Mouse (Mus musculus) forebrain, embryonic 11.5 days (tissue): ENCODE data around the gene Uba6. TPM values are rescaled to one million over a fixed set of nuclear protein-coding genes. Genes with fewer than 3 reads are reported as not detected.

ENCODE experiments used
- ATAC-seq: fragments of 200-750 bp; cut with Nextera tagmentation; replicated peaks from 2 replicates; pipeline ENCODE4 v1.8.0; 2017; ENCODE audit warnings: moderate TSS enrichment; ENCODE audit not compliant: low FRiP score
- DNase-seq: peaks from one replicate; pipeline ENCODE4 v3.0.0-alpha.2; 2017; ENCODE audit warnings: low spot score
- H3K27ac ChIP-seq: fragments of 300-500 bp; sonication (generic); 2 replicates; pipeline ENCODE4 v1.5.1; 2014; ENCODE audit warnings: low read depth, low read length
- H3K27me3 ChIP-seq: fragments of 300-500 bp; sonication (generic); 2 replicates; pipeline ENCODE4 v1.6.1; 2014; ENCODE audit warnings: mild to moderate bottlenecking, low read length, mixed read lengths; ENCODE audit not compliant: control insufficient read depth, insufficient read depth
- H3K36me3 ChIP-seq: fragments of 300-500 bp; sonication (generic); 2 replicates; pipeline ENCODE4 v1.6.1; 2014; ENCODE audit warnings: mild to moderate bottlenecking, low read length, moderate library complexity, mixed read lengths; ENCODE audit not compliant: control insufficient read depth, insufficient read depth
- H3K4me1 ChIP-seq: fragments of 300-500 bp; sonication (generic); replicated peaks from 2 replicates; pipeline ENCODE4 v1.6.1; 2014; ENCODE audit warnings: low read length, mixed read lengths; ENCODE audit not compliant: control insufficient read depth, insufficient read depth
- H3K4me2 ChIP-seq: fragments of 300-500 bp; sonication (generic); 2 replicates; pipeline ENCODE4 v1.6.1; 2014; ENCODE audit warnings: low read depth, mild to moderate bottlenecking, low read length, moderate library complexity, mixed read lengths; ENCODE audit not compliant: severe bottlenecking
- H3K4me3 ChIP-seq: fragments of 300-500 bp; sonication (generic); 2 replicates; pipeline ENCODE4 v1.5.1; 2014; ENCODE audit warnings: low read depth, low read length
- H3K9ac ChIP-seq: fragments of 300-500 bp; sonication (generic); 2 replicates; pipeline ENCODE4 v1.6.1; 2014; ENCODE audit warnings: low read length
- H3K9me3 ChIP-seq: fragments of 300-500 bp; sonication (generic); 2 replicates; pipeline ENCODE4 v1.6.1; 2016; ENCODE audit warnings: low read length, mixed read lengths; ENCODE audit not compliant: control insufficient read depth
- WGBS: fragments of 180-500 bp; shearing (Covaris S2); extraction: QIAGEN DNeasy Blood & Tissue Kit; methylation state at CpG from one replicate; pipeline ENCODE4 v1.1.7; 2014; 5-methylcytosine and 5-hydroxymethylcytosine counted together
- polyA plus RNA-seq: library from polyadenylated mRNA; unstranded; fragments of >200 nt; fragmentation: Nextera tagmentation; extraction: Ambion mirVana; gene quantifications from 2 replicates; pipeline ENCODE4 v1.2.1, GENCODE M21; 2014

The Uba6 gene
- polyA plus RNA-seq, 1 experiment from 2014 or later: 24.5 TPM

GRCm38 (mm10) chr5:86128749-86129148, 43.9 kb downstream of the Uba6 start:
- no peak overlapping the region for H3K9ac ChIP-seq
- no peaks in the 10 kb centered on the region for H3K9me3 ChIP-seq
- no peak for DNase-seq
- no peak overlapping the region for H3K4me2 ChIP-seq
- WGBS: 91% methylated on average over 1 of the region's 1 CpGs
- no peaks in the 10 kb centered on the region for H3K27me3 ChIP-seq
- H3K27ac ChIP-seq: no peak overlapping the region
- H3K4me3 ChIP-seq: no peak overlapping the region
- H3K4me1 ChIP-seq: no peaks in the 10 kb centered on the region
- no peak for ATAC-seq
- no peaks in the 10 kb centered on the region for H3K36me3 ChIP-seq

GRCm38 (mm10) chr5:86118457-86119094, 54.0 kb downstream of the Uba6 start:
- 93% methylated on average over 9 of the region's 9 CpGs for whole genome bisulfite sequencing
- H3K27ac ChIP-seq: no peak overlapping the region

GRCm38 (mm10) chr5:86113997-86114396, 58.6 kb downstream of the Uba6 start:
- Histone ChIP-seq H3K27ac (no peak overlapping the region), H3K4me3 (no peak overlapping the region), H3K9ac (no peak overlapping the region), H3K27me3 (no peaks in the 10 kb centered on the region), H3K9me3 (no peaks in the 10 kb centered on the region), H3K4me1 (no peaks in the 10 kb centered on the region), H3K4me2 (no peak overlapping the region), H3K36me3 (no peaks in the 10 kb centered on the region; the same call in 1 of the 2 replicates)
- WGBS: 94% methylated on average over 1 of the region's 1 CpGs
- ATAC-seq (no peak), DNase-seq (no peak)

More at GRCm38 (mm10) chr5:86118457-86119094, 54.0 kb downstream of the Uba6 start:
- Histone ChIP-seq H3K9me3 (no peaks in the 10 kb centered on the region), H3K36me3 (no peaks in the 10 kb centered on the region), H3K4me2 (no peak overlapping the region), H3K4me3 (no peak overlapping the region), H3K4me1 (no peaks in the 10 kb centered on the region), H3K9ac (no peak overlapping the region), H3K27me3 (no peaks in the 10 kb centered on the region)
- ATAC-seq (no peak), DNase-seq (no peak)

GRCm38 (mm10) chr5:86113037-86113436, 59.6 kb downstream of the Uba6 start:
- Histone ChIP-seq H3K27ac (no peak overlapping the region), H3K36me3 (no peaks in the 10 kb centered on the region; the same call in 1 of the 2 replicates), H3K27me3 (no peaks in the 10 kb centered on the region), H3K4me1 (no peaks in the 10 kb centered on the region), H3K4me2 (no peak overlapping the region), H3K4me3 (no peak overlapping the region), H3K9ac (no peak overlapping the region), H3K9me3 (no peaks in the 10 kb centered on the region)
- WGBS: 94% methylated on average over 2 of the region's 2 CpGs
- DNase-seq (no peak), ATAC-seq (no peak)

- H3K36me3 ChIP-seq: no peaks in the 10 kb centered on the region; the same call in 1 of the 2 replicates
- H3K27ac ChIP-seq: no peak overlapping the region
- H3K27me3 ChIP-seq: no peaks in the 10 kb centered on the region
- H3K4me3 ChIP-seq: no peak overlapping the region
- no peak overlapping the region for H3K4me2 ChIP-seq
- H3K4me1 ChIP-seq: no peaks in the 10 kb centered on the region
- ATAC-seq: no peak
- no peaks in the 10 kb centered on the region for H3K9me3 ChIP-seq
- 88% methylated on average over 1 of the region's 1 CpGs for WGBS
- no peak overlapping the region for H3K9ac ChIP-seq
- DNase-seq: no peak
Observed at GRCm38 (mm10) chr5:86111074-86111473, 61.5 kb downstream of the Uba6 start.

- Histone ChIP-seq H3K9me3 (no peaks in the 10 kb centered on the region), H3K27me3 (no peaks in the 10 kb centered on the region), H3K4me3 (no peak overlapping the region), H3K4me2 (no peak overlapping the region), H3K27ac (no peak overlapping the region), H3K36me3 (no peaks in the 10 kb centered on the region), H3K4me1 (no peaks in the 10 kb centered on the region), H3K9ac (no peak overlapping the region)
- ATAC-seq (no peak), DNase-seq (no peak)
- WGBS: 83% methylated on average over 2 of the region's 2 CpGs
Observed at GRCm38 (mm10) chr5:86106610-86107009, 66.0 kb downstream of the Uba6 start.

GRCm38 (mm10) chr5:86102176-86102575, 70.4 kb downstream of the Uba6 start:
- WGBS: 96% methylated on average over 2 of the region's 2 CpGs
- Histone ChIP-seq H3K27me3 (no peaks in the 10 kb centered on the region), H3K4me1 (no peaks in the 10 kb centered on the region), H3K9me3 (no peaks in the 10 kb centered on the region), H3K4me3 (no peak overlapping the region), H3K36me3 (no peaks in the 10 kb centered on the region), H3K4me2 (no peak overlapping the region), H3K9ac (no peak overlapping the region), H3K27ac (no peak overlapping the region)
- ATAC-seq: no peak
- DNase-seq: no peak

GRCm38 (mm10) chr5:86100621-86101020, 72.0 kb downstream of the Uba6 start:
- Histone ChIP-seq H3K4me2 (no peak overlapping the region), H3K4me3 (no peak overlapping the region), H3K27me3 (no peaks in the 10 kb centered on the region), H3K36me3 (no peaks in the 10 kb centered on the region), H3K4me1 (no peaks in the 10 kb centered on the region), H3K27ac (no peak overlapping the region), H3K9ac (no peak overlapping the region), H3K9me3 (no peaks in the 10 kb centered on the region)
- DNase-seq (no peak), ATAC-seq (no peak)
- WGBS: 87% methylated on average over 3 of the region's 3 CpGs

GRCm38 (mm10) chr5:86098988-86099387, 73.6 kb downstream of the Uba6 start:
- no peak for ATAC-seq
- DNase-seq: no peak
- H3K4me1 ChIP-seq: no peaks in the 10 kb centered on the region
- H3K4me3 ChIP-seq: no peak overlapping the region
- no peaks in the 10 kb centered on the region for H3K36me3 ChIP-seq
- 86% methylated on average over 3 of the region's 3 CpGs for WGBS
- no peak overlapping the region for H3K4me2 ChIP-seq
- no peaks in the 10 kb centered on the region for H3K27me3 ChIP-seq
- H3K9ac ChIP-seq: no peak overlapping the region
- H3K9me3 ChIP-seq: no peaks in the 10 kb centered on the region
- H3K27ac ChIP-seq: no peak overlapping the region
